Mouse (Mus musculus) testis, postnatal 10 days (tissue): Measurements from ENCODE around the gene Ceacam18.
"Not testable (repeated sequence)": the region's sequence is repeated elsewhere in the genome, so short reads cannot be mapped to it uniquely, and the experiment has no call there.

Source experiments
- DNase-seq: peaks from one replicate; pipeline ENCODE4 v3.0.0; 2021; ENCODE audit warnings: low spot score

Ceacam18 gene

GRCm38 (mm10) chr7:43668582-43668981 is 34.1 kb downstream of the Ceacam18 start:
- DNase-seq, result no peak

- DNase-seq, result no peak
Measured at GRCm38 (mm10) chr7:43671064-43671808, 36.7 kb downstream of the Ceacam18 start.

GRCm38 (mm10) chr7:43671809-43672580 is 37.5 kb downstream of the Ceacam18 start, which contains the start of gene Ctu1:
TSS of gene Ctu1 (plus strand) at chr7:43672016.
- DNase-seq, result peak; percentile 88

GRCm38 (mm10) chr7:43672581-43673260 is 38.2 kb downstream of the Ceacam18 start:
- no peak for DNase-seq

- DNase-seq, result no peak
Measured at GRCm38 (mm10) chr7:43675091-43675490, 40.6 kb downstream of the Ceacam18 start.

- DNase-seq, result peak; percentile 61
Measured at GRCm38 (mm10) chr7:43678517-43678916, 44.0 kb downstream of the Ceacam18 start.

- peak; percentile 82 for DNase-seq
Measured at GRCm38 (mm10) chr7:43680960-43681359, 46.5 kb downstream of the Ceacam18 start.

- DNase-seq, result not testable (repeated sequence)
Measured at GRCm38 (mm10) chr7:43682511-43682910, 48.0 kb downstream of the Ceacam18 start.

GRCm38 (mm10) chr7:43685088-43685487 is 50.6 kb downstream of the Ceacam18 start:
- no peak for DNase-seq

- no peak for DNase-seq
Measured at GRCm38 (mm10) chr7:43690118-43690517, 55.6 kb downstream of the Ceacam18 start, which contains the start of gene Klk14. TSS of gene Klk14 (plus strand) at chr7:43690418.
